Mouse (Mus musculus): Measurements from ENCODE around the gene Nr1h4. TPM values are rescaled to one million over a fixed set of nuclear protein-coding genes. Genes with fewer than 3 reads are reported as not detected.

The Nr1h4 gene
- polyA plus RNA-seq, 1 experiment = 0.08 TPM

DNA sequence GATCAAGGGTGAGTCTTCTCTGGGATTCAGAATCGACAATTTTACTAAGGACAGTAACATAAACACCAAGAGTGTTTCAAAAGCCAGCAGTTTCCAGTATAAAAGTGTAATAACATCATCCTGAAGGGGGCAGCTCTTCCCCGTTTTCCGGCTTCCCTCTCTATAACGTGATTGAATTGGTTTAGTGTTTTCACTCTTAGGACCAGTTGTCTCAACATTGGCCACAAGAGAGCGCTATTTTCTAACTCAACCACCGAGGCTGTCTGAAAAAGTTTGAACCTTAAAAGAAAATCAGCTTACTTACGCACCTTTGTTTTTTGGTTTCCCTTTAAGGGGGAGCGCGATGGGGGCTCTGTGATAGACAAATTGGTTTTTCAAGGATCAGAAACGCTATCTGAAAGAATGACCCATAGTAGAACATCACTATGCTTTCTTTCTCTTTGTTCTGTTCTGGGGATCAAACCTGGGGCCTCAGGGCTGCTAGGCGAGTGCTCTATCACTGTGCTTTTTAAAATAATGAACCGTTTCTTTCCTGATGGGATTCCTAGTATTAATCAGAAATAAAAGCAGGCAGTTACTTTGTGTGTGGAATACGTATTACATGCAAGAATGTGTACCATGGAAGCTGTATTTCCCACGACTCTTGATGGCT, 71.4 kb downstream of the Nr1h4 start:
- TF ChIP-seq CTCF (IDR thresholded peaks at IDR 0.05; ENCODE audit: extremely low read depth, insufficient read depth, low read length) (peak; percentile 84), POLR2A (IDR thresholded peaks at IDR 0.05; ENCODE audit: extremely low read depth, insufficient read depth, low read length) (no peak)
- Histone ChIP-seq H3K27ac (ENCODE audit: insufficient read depth, low read length) (no peak overlapping the region), H3K4me1 (ENCODE audit: control insufficient read depth, insufficient read depth, low read length) (no peaks in the 10 kb centered on the region), H3K4me3 (ENCODE audit: insufficient read depth, low read length) (no peak overlapping the region)

DNA sequence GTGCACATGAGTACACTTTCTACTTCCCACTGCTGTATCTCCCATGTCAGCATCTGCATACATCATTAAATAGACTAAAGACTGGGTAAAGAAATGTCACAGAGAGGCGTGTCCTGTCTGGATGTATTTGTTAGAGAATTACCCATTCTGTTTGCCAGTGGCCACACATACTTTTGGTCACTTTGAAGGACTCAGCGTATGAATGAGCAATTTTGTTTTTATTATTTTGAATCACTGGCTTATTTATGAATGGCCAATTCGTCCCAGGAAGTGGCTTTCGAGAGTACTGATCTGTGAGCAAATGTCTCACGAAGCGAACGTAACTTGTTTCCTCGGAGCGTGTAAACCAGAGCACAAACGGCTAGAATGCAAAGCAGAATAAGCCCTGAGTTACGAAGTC, 72.4 kb downstream of the Nr1h4 start:
- TF ChIP-seq POLR2A (IDR thresholded peaks at IDR 0.05; ENCODE audit: extremely low read depth, insufficient read depth, low read length) (no peak), CTCF (IDR thresholded peaks at IDR 0.05; ENCODE audit: extremely low read depth, insufficient read depth, low read length) (no peak)
- no peaks in the 10 kb centered on the region for H3K4me1 ChIP-seq (ENCODE audit: control insufficient read depth, insufficient read depth, low read length)
- no peak overlapping the region for H3K4me3 ChIP-seq (ENCODE audit: insufficient read depth, low read length)
- H3K27ac ChIP-seq (ENCODE audit: insufficient read depth, low read length) = no peak overlapping the region

DNA sequence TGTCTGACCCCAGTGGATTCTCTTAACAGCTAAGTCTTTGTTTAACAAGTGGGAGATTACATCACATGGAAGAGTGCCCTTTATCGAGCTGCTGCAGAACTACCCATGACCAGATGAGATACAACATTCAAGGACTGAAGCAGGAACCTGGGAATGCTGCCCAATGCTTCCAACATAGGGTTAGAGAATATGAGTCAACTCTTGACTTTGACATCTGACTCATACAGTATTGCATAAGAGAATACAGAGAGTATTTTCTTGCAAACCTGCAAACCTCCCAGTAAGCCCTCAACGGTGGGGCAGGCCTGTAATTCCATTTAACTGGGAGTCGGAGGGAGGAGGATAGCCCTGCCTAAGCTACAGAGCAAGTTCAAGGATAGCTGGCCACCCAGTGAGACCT, 74.6 kb downstream of the Nr1h4 start:
- Histone ChIP-seq H3K4me1 (ENCODE audit: control insufficient read depth, insufficient read depth, low read length) (no peaks in the 10 kb centered on the region), H3K27ac (ENCODE audit: insufficient read depth, low read length) (no peak overlapping the region), H3K4me3 (ENCODE audit: insufficient read depth, low read length) (no peak overlapping the region)
- TF ChIP-seq CTCF (IDR thresholded peaks at IDR 0.05; ENCODE audit: extremely low read depth, insufficient read depth, low read length) (no peak), POLR2A (IDR thresholded peaks at IDR 0.05; ENCODE audit: extremely low read depth, insufficient read depth, low read length) (no peak)

DNA sequence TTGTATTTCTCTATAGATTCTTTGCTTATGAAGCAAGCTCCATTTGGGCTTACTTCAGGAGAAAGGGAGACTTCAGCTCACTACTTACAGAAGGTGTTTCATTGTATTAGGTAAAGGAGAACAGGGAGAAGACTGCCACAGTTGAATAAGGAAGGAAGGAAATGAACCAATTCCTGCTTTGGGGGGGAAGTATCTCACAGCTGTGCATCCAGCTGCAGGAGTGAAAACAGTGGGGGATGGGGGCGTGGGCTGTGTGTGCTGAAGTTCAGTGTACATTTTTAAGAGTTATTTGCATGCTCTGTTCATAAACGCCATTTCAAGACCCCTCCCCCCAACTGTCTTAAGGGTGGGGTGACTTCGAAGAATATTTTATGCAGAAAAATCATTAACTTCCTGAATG, 79.6 kb downstream of the Nr1h4 start:
- H3K4me1 ChIP-seq (ENCODE audit: control insufficient read depth, insufficient read depth, low read length) = no peaks in the 10 kb centered on the region
- no peak overlapping the region for H3K27ac ChIP-seq (ENCODE audit: insufficient read depth, low read length)
- TF ChIP-seq POLR2A (IDR thresholded peaks at IDR 0.05; ENCODE audit: extremely low read depth, insufficient read depth, low read length) = no peak
- H3K4me3 ChIP-seq (ENCODE audit: insufficient read depth, low read length) = no peak overlapping the region

DNA sequence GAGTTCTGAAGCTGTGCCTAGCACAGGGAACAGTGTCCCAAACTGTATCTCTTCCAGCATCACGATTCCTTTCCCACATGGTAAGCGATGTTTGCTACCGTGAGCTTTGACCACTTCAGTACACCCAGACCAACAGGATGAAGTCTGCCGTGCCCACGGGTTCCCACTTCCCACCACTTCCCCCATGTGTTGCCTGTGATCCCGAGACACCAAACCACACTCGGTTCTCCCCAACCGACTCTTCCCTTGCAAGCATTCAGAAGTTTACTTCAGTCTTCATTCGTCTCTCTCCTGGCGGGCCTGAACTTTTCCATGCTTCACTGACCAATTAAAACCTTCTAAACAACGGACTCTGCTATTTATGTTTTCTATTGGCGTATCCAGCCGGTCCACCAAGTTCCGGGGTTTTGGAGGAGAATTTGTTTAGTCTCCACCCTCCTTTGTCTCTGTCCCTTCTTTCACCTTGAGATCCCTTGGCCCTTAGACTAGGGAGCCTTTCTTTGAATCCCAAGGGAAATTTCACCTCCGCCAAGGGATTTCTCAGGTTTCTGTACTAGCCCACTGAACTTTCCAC, 80.2 kb downstream of the Nr1h4 start:
- Histone ChIP-seq H3K4me1 (ENCODE audit: control insufficient read depth, insufficient read depth, low read length) (no peaks in the 10 kb centered on the region), H3K4me3 (ENCODE audit: insufficient read depth, low read length) (no peak overlapping the region), H3K27ac (ENCODE audit: insufficient read depth, low read length) (no peak overlapping the region)
- TF ChIP-seq CTCF (IDR thresholded peaks at IDR 0.05; ENCODE audit: extremely low read depth, insufficient read depth, low read length) = no peak
- no peak for TF ChIP-seq POLR2A (IDR thresholded peaks at IDR 0.05; ENCODE audit: extremely low read depth, insufficient read depth, low read length)

DNA sequence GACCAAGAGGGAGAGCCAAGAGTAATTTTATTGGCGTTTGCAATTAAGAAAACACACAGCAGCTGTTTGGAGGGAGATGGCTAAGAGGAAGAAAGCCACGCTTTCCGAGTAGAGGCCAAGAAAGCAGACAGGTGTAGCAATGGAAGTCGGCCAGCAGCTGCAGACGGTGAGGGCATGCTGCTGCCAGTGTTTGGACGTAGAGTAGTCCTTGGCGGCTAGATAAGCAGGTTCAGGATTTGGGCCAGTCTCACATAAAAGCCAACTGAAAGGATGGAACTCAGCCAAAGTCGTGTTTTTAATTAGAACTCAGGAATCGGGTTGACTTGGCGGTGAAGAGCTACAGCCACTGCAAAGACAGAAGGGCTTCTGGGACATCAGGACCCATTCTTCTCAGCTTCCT, 83.0 kb downstream of the Nr1h4 start:
- Histone ChIP-seq H3K27ac (ENCODE audit: insufficient read depth, low read length) (no peak overlapping the region), H3K4me1 (ENCODE audit: control insufficient read depth, insufficient read depth, low read length) (no peaks in the 10 kb centered on the region), H3K4me3 (ENCODE audit: insufficient read depth, low read length) (no peak overlapping the region)
- TF ChIP-seq POLR2A (IDR thresholded peaks at IDR 0.05; ENCODE audit: extremely low read depth, insufficient read depth, low read length) (no peak), CTCF (IDR thresholded peaks at IDR 0.05; ENCODE audit: extremely low read depth, insufficient read depth, low read length) (no peak)

DNA sequence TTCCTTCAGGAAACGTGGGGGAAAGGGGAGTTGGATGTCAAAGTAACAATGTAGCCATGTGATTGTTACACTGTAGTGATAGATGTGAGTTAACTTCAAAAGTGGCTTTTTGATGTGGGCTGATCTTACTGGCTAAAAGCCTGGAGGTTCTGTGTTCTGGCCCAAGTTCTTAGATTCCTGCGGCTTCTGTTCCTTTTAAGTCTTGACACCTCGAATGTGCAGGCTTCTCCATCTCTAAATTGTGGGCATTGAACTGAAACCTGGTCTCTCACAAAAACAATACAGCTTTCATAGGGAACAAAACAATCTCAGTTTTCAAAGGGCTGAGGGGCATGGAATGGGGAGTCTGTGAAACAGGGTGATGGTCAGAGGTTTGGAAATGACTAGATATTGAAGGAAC, 89.0 kb downstream of the Nr1h4 start:
- Histone ChIP-seq H3K27ac (ENCODE audit: insufficient read depth, low read length) (no peak overlapping the region), H3K4me1 (ENCODE audit: control insufficient read depth, insufficient read depth, low read length) (no peaks in the 10 kb centered on the region), H3K4me3 (ENCODE audit: insufficient read depth, low read length) (peak overlapping the region; percentile 89; the same call in 1 of the 2 replicates)
- TF ChIP-seq POLR2A (IDR thresholded peaks at IDR 0.05; ENCODE audit: extremely low read depth, insufficient read depth, low read length) (no peak), CTCF (IDR thresholded peaks at IDR 0.05; ENCODE audit: extremely low read depth, insufficient read depth, low read length) (no peak)

DNA sequence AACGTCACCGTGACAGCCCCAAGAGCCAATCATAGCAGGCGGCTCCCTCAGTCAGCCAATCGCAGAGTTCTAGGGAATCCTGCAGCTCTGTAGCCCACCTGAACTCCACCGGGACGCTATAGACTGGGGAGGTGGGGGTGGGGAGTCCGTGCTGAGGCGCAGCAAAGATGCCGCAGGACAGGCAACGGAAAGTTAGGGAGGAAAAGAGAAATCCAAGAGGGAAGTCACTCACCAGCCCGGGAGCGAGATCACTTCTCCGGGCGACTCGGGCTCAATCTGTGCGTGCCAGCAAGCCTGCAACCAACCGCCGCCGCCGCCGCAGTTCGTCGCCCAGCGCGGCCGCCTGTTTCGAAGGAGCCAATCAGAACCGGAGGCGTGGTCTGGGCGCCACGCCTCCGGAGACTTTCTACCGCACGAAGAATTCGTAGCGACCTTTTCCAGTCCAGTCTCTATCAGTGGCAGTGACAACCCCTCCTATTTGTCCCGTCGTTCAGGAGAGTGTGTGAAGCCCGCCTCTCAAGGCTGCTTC, 89.7 kb downstream of the Nr1h4 start, which contains the start of gene Gas2l3:
Gas2l3 (minus strand) TSS at position 345 of the 529 bp plus-strand sequence.
- TF ChIP-seq POLR2A (IDR thresholded peaks at IDR 0.05; ENCODE audit: extremely low read depth, insufficient read depth, low read length) (0 out of 2 replicates have a peak, but pooled peaks have one; percentile 28), CTCF (IDR thresholded peaks at IDR 0.05; ENCODE audit: extremely low read depth, insufficient read depth, low read length) (no peak)
- H3K4me3 ChIP-seq (ENCODE audit: insufficient read depth, low read length) = peak within 1 kb of the TSS; percentile 89
- H3K27ac ChIP-seq (ENCODE audit: insufficient read depth, low read length) = no peak within 1 kb of the TSS
- H3K4me1 ChIP-seq (ENCODE audit: control insufficient read depth, insufficient read depth, low read length) = no peaks in the 10 kb centered on the region

DNA sequence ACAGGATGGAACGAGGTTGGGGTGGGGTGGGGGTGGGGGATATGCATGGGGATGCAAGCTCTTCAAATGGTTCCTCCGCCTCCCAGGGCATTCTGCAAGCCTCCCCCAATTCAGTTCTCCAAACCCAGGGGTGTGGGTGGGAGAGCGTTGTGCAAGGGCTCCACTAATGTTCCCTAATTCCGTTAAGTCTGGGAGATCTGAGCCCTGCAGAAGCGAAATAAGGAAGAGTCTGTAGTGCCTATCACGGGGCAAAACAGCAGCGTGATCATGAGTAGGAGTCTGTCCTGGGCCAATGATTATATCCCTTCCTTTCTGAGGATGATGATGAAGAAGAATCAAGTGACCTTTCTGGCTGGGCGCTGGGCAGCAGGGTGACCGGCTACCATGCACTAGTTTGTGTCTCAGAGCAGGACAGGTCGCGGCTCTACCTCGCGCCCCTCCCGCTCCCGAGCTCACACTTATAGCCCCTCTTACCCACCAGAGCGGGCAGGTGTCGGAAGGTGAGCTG, 90.2 kb downstream of the Nr1h4 start:
- TF ChIP-seq CTCF (IDR thresholded peaks at IDR 0.05; ENCODE audit: extremely low read depth, insufficient read depth, low read length) = no peak
- TF ChIP-seq POLR2A (IDR thresholded peaks at IDR 0.05; ENCODE audit: extremely low read depth, insufficient read depth, low read length) = no peak
- H3K27ac ChIP-seq (ENCODE audit: insufficient read depth, low read length) = no peak overlapping the region
- H3K4me3 ChIP-seq (ENCODE audit: insufficient read depth, low read length) = peak overlapping the region; percentile 89
- H3K4me1 ChIP-seq (ENCODE audit: control insufficient read depth, insufficient read depth, low read length) = no peaks in the 10 kb centered on the region

DNA sequence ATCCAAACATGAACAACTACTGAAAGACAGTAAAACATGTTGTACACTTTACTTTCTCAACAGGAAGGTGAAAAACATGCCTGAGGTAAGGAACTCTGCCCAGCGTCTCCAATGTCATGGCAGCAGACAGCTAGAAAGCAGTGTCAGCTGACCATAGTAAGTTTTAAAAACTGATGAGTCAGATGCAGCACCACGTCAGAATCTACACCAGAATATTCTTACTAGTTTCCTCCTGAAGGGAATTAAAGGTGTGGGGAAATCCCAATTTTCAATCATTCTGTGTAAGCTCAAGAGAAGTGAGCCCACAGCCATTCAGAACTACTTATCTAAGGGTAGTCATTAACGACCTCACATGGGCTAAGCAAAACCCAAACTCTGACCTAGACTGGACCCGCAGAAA, 90.7 kb downstream of the Nr1h4 start:
- Histone ChIP-seq H3K4me1 (ENCODE audit: control insufficient read depth, insufficient read depth, low read length) (no peaks in the 10 kb centered on the region), H3K27ac (ENCODE audit: insufficient read depth, low read length) (no peak overlapping the region)
- TF ChIP-seq CTCF (IDR thresholded peaks at IDR 0.05; ENCODE audit: extremely low read depth, insufficient read depth, low read length) (no peak), POLR2A (IDR thresholded peaks at IDR 0.05; ENCODE audit: extremely low read depth, insufficient read depth, low read length) (no peak)

More for the DNA sequence above, 90.7 kb downstream of the Nr1h4 start:
- peak overlapping the region; percentile 89; the same call in 1 of the 2 replicates for H3K4me3 ChIP-seq (ENCODE audit: insufficient read depth, low read length)

Measured in cortical plate, adult 2 months (tissue).